Mouse (Mus musculus): Measurements from ENCODE around the gene Slc35a1.
"Not testable (repeated sequence)": the region's sequence is repeated elsewhere in the genome, so short reads cannot be mapped to it uniquely, and the experiment has no call there.

Slc35a1 gene

GRCm38 (mm10) chr4:34686874-34687567 is at the start of gene Slc35a1:
TSS of gene Slc35a1 (minus strand) at chr4:34687438.
- DNase-seq (ENCODE audit: extremely low spot score, low read depth, low spot score): no peak

GRCm38 (mm10) chr4:34734461-34734860 is 47.2 kb upstream of the Slc35a1 start:
- no peak for DNase-seq (ENCODE audit: extremely low spot score, low read depth, low spot score)

DNA sequence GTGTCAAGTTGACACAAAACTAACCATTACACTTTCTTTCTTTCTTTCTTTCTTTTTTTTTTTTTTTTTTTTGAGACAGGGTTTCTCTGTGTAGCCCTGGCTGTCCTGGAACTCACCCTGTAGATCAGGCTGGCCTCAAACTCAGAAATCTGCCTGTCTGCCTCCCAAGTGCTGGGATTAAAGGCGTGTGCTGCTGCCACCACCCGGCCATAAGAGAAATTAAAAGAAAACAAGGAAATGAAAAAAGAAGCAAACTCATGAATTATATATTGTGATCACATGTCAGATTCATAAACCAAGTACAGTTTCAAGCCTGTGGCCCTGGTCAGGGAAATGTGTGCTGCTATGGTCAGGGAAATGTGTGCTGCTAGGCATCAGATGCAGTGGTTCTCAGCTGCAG is 46.2 kb upstream of the Slc35a1 start:
- DNase-seq (ENCODE audit: extremely low spot score, low read depth, low spot score): not testable (repeated sequence)

GRCm38 (mm10) chr4:34729851-34730341 is 42.7 kb upstream of the Slc35a1 start, which contains the start of gene Cfap206:
TSS of gene Cfap206 (minus strand) at chr4:34730206.
- peak; percentile 39 for DNase-seq (ENCODE audit: extremely low spot score, low read depth, low spot score)

GRCm38 (mm10) chr4:34725710-34726109 is 38.5 kb upstream of the Slc35a1 start:
- DNase-seq (ENCODE audit: extremely low spot score, low read depth, low spot score): not testable (repeated sequence)

DNA sequence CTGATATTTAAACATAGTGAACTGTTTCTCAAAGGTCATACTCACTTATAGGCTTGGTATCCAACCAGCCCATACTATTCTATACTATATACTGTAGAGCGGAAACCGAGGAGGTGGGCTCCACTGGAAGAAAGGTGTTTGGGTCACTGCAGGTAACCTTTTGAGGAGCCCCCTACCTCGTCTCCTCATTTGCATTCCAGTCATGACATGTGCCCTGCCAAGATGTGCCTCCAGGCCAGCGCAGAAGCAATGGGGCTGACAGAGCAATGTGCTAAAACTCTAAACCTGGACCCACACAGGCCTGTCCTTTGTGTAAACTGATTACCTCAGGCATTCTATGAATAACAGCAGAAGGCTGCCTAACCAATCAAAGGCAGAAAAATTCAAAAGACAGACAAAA is 37.1 kb upstream of the Slc35a1 start:
- no peak for DNase-seq (ENCODE audit: extremely low spot score, low read depth, low spot score)

DNA sequence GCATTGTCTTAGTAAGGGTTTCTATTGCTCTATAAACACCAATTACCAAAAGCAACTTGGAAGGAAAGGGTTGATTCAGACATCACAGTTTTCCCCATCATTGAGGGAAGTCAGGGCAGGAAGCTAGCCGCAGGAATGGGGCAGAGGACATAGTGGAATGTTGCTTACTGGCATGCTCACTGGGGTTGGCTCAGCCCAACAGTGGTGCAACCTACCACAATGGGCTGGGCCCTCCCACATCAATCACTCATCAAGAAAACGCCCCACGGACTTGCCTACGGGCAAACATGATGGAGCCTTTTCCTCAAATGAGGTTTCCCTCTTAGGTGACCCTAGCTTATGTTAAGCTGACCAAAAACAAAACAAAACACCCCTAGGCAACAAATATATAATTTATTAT is 35.9 kb upstream of the Slc35a1 start:
- no peak for DNase-seq (ENCODE audit: extremely low spot score, low read depth, low spot score)

DNA sequence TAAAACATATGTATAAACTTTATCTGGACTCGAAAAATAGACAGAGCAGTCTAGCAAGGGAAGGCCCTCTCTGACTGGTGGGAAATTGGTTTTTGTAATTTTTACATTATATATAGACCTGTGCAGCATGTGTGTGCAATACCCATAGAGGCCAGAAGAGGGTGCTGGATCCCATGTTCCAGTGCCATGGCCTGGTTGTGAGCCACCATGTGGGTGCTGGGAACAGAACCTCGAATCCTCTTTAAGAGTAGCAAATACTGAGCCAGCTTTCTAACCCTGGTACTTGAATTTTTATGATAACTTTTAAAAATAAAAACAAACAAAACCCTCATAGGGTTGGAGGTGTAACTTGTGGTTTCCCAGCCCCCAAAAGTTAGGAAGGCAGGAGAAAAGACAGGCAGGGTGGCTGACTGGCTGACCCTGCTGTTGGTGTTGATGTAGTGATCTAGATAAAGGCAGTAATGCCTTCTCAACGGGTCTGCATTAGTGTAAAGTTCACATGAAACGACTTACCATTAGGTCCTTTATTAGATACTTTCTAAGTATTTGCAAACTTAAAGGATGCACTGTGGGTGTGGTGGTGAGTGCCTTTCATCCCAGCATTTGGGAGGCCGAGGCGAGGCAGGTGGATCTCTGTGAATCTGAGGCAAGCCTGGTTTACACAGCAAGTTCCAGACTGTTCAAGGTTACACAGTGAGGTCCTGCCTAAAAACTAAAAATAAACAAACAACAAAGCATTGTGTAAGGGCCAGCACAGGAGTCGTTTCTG is 33.1 kb upstream of the Slc35a1 start:
- DNase-seq (ENCODE audit: extremely low spot score, low read depth, low spot score): no peak

DNA sequence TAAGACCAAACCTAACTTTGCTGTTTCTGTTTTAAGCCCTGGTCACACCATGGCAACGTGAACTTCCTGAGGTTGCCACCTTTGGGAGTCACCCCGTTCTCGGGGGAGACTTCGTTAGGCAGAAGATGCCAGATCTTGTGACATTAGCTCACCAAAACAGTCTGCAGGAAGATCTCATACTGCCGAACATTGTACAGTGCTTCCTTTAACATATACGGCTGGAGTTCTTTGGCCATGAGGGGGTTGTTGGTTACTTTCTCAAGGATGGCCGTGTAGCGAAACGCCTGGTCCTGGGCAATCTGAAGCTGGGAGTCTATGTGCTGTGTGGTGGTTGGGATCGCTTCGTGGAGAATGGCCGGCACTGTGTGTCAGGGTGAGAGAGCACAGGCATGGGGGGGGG is 32.2 kb upstream of the Slc35a1 start:
- no peak for DNase-seq (ENCODE audit: extremely low spot score, low read depth, low spot score)

DNA sequence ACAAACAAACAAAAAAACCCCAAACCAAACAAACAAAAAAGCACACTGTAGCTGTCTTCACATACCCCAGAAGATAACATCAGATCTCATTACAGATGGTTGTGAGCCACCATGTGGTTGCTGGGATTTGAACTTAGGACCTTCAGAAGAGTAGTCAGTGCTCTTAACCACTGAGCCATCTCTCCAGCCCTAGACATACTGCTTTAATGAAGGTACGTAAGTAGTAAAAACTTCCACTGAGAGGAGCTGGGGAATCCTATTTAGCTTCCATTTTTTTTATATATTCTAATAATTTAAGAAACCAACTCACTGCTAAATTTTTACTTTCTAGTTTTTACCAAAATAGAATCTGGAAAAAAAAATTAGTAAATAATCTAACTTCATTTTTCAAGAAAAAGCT is 27.8 kb upstream of the Slc35a1 start:
- no peak for DNase-seq (ENCODE audit: extremely low spot score, low read depth, low spot score)

DNA sequence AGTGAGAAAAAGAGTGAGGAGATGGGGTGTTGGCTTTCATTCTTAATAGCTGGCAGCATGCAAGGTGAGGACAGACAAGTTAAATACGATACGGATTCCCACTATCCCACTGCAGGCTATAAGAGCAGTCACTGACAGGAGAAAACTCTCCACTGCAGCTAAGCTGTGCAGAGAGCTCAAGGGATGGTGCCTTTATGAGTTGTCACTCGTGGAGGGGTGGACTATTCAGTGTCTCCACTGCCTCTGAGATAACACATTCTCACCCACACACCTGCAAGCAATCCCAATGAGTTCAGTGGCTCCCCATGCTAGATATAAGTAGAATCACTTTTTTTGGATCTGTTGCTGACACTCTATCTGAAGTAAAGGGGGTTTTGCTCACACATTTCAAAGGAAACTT is 20.9 kb upstream of the Slc35a1 start:
- DNase-seq (ENCODE audit: extremely low spot score, low read depth, low spot score): no peak

DNA sequence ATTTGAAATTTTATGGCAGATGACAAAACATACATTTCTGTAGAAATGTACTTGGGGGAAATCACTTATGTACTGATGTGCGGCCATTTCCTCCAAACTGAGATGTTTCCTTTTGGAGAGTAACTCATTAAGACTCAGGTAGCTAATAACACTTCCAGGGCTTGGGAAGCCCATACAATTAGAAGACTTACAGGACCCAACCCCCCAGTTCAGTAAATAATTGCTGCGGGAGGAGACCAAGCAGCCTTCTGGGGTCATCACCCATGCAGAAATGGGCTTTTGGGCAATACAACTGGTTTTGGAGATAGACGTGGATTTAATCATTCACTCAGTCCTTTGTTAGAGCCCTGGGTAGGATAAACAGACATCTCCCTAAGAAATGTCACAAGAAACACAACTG is 20.0 kb upstream of the Slc35a1 start:
- no peak for DNase-seq (ENCODE audit: extremely low spot score, low read depth, low spot score)

DNA sequence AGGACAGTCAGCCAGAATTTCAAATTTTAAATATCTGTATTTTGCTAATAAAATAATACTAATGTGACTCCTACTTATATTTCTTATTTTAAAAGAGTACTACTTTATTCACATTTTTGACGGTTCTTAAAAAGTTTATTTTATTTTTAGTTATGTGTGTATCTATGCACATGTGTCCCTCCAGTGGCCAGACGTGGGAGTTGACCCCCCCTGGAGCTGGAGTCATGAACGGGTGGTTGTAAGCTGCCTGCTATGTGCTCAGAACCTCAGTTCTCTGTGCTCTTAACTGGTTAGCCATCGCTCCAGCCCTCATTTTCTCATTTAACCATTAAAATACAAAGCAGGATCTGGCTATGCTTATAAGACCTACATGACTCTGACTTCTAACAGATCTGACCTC is 15.8 kb upstream of the Slc35a1 start:
- DNase-seq (ENCODE audit: extremely low spot score, low read depth, low spot score): no peak

DNA sequence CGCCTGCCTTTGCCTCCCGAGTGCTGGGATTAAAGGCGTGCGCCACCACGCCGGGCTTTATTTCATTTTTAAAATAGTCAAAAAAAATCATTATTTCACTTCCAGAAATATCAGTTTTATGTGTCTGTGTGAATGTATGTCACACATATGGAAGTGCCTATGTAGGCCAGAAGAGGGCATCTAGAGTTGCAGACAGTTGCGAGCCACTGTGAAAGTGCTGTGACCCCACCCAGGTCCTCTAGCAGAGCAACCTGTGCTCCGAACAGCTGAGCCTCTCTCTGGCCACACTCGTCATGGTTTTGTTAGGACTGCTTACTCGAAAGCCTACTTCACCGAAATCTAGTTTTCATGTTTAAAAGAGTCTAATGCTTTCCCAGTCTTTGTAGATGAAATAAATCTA is 15.0 kb upstream of the Slc35a1 start:
- DNase-seq (ENCODE audit: extremely low spot score, low read depth, low spot score): no peak

GRCm38 (mm10) chr4:34701528-34701927 is 14.3 kb upstream of the Slc35a1 start:
- DNase-seq (ENCODE audit: extremely low spot score, low read depth, low spot score): no peak

- no peak for DNase-seq (ENCODE audit: extremely low spot score, low read depth, low spot score)
Observed at GRCm38 (mm10) chr4:34688021-34688420, 783 bp upstream of the Slc35a1 start.

DNA sequence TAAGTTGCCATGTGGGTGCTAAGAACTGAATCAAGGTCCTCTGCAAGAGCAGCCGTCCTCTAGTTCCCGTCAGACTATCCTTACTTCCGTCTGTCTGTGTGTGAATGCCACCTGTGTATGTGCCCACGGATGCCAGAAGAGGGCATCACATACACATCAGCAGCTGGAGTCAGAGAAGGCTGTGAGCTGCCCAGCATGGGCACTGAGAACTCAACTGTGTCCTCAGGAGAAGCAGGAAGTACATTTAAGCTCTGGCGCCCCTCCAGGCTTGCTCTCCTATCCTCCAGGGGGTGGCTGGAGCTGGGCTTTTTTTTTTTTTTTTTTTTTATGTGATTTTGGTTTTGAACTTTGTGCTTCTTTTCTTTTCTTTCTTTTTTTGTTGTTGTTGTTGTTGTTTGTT is 6.7 kb downstream of the Slc35a1 start:
- DNase-seq (ENCODE audit: extremely low spot score, low read depth, low spot score): no peak

- DNase-seq (ENCODE audit: extremely low spot score, low read depth, low spot score): no peak
Observed at GRCm38 (mm10) chr4:34673721-34674120, 13.5 kb downstream of the Slc35a1 start.

GRCm38 (mm10) chr4:34667923-34668322 is 19.3 kb downstream of the Slc35a1 start:
- no peak for DNase-seq (ENCODE audit: extremely low spot score, low read depth, low spot score)

DNA sequence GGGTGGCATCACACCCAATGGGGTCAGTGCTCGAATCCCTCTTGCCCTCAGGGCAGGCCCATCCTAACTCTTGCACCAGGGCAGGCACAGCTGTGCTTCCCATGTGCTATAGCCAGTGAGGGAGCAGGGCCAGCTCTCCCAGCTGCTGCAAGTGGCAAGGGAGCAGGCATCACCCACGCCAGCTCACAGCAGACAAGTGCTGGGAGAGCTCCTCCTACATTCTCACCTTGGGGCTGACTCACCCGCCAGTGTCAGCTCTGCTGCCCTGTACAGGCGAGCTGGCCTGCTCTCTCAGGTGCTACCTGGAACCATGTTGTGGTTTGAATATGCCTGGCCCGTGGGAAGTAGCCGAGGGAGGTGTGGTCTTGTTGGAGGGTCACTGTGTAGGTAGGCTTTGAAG is 25.3 kb downstream of the Slc35a1 start:
- DNase-seq (ENCODE audit: extremely low spot score, low read depth, low spot score): no peak

GRCm38 (mm10) chr4:34661514-34661913 is 25.7 kb downstream of the Slc35a1 start:
- DNase-seq (ENCODE audit: extremely low spot score, low read depth, low spot score): no peak

DNA sequence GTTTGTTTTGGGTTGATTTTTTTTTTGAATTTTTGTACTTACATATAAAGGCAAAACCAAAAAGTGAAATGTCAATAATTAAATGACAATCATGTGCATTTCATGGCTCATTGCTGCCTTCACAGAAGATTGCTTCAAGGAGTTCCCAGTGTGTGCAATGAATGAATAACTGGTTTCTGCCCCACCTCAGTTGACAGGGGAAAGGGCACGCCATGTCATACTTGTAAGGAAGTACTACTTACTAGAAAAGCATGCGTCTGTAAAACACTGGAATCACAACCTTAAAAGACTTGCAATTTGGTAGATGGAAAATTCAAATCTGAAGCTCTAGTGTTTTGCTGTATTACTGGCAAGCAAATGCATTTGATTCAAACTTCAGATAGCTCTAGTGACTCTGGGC is 28.2 kb downstream of the Slc35a1 start:
- DNase-seq (ENCODE audit: extremely low spot score, low read depth, low spot score): no peak
